Mouse (Mus musculus) liver, adult 2 months (tissue): ENCODE data around the gene BC052040.

Source experiments
- CTCF ChIP-seq: fragments of 200-500 bp; IDR thresholded peaks from 2 replicates; pipeline ENCODE4 v1.5.1; 2011; ENCODE audit warnings: low read depth, low read length, control low read depth
- POLR2A ChIP-seq: fragments of 200-500 bp; IDR thresholded peaks from 2 replicates; pipeline ENCODE4 v1.6.1; 2011; ENCODE audit warnings: low read length, control low read depth; ENCODE audit not compliant: insufficient read depth; ENCODE audit errors: extremely low read depth

GRCm38 (mm10) chr2:115605829-115606336 is 24.4 kb downstream of the BC052040 start:
- TF ChIP-seq CTCF (no peak), POLR2A (no peak)
